Mouse (Mus musculus) lung, adult 2 months (tissue): ENCODE results near the gene Gm37240.

ENCODE experiments used
- CTCF ChIP-seq: fragments of 200-500 bp; IDR thresholded peaks from 2 replicates; pipeline ENCODE4 v1.5.1; 2011; ENCODE audit warnings: mild to moderate bottlenecking, low read length, control low read depth; ENCODE audit not compliant: insufficient read depth
- POLR2A ChIP-seq: fragments of 200-500 bp; IDR thresholded peaks from 2 replicates; pipeline ENCODE4 v1.6.1; 2011; ENCODE audit warnings: low read depth, mild to moderate bottlenecking, control low read depth, low read length, borderline replicate concordance; ENCODE audit errors: extremely low read depth

- TF ChIP-seq CTCF (no peak), POLR2A (no peak)
Observed at GRCm38 (mm10) chr3:85710695-85711094, 176.6 kb downstream of the Gm37240 start.
